Mouse (Mus musculus) liver, adult 2 months (tissue): ENCODE measurements at regions not wholly inside any gene's neighbourhood (a gene's known extent, or its start where the extent isn't known, plus 50 kb on each side); places are given as distances from the start of the nearest gene placed in this dataset.

Experiments used
- DNase-seq: peaks from one replicate; pipeline ENCODE4 v3.0.0-alpha.2; 2011; ENCODE audit warnings: low read depth, low spot score; ENCODE audit errors: extremely low read depth
- H3K27ac ChIP-seq: fragments of 200-500 bp; replicated peaks from 2 replicates; pipeline ENCODE4 v1.5.1; 2012; ENCODE audit warnings: low read depth, mild to moderate bottlenecking, control low read depth, inconsistent platforms, low read length; ENCODE audit not compliant: insufficient read depth
- H3K27me3 ChIP-seq: fragments of 200-500 bp; 2 replicates; pipeline ENCODE4 v1.6.1; 2012; ENCODE audit warnings: mild to moderate bottlenecking, moderate library complexity, low read length, inconsistent platforms; ENCODE audit not compliant: control insufficient read depth, insufficient read depth
- H3K36me3 ChIP-seq: fragments of 200-500 bp; 2 replicates; pipeline ENCODE4 v1.6.1; 2012; ENCODE audit warnings: low read length, inconsistent platforms; ENCODE audit not compliant: control insufficient read depth, insufficient read depth
- H3K4me1 ChIP-seq: fragments of 200-500 bp; 2 replicates; pipeline ENCODE4 v1.6.1; 2011; ENCODE audit warnings: low read length; ENCODE audit not compliant: control insufficient read depth, insufficient read depth
- H3K4me3 ChIP-seq: fragments of 200-500 bp; 2 replicates; pipeline ENCODE4 v1.5.1; 2011; ENCODE audit warnings: low read depth, mild to moderate bottlenecking, control low read depth, low read length, moderate library complexity; ENCODE audit not compliant: insufficient read depth
- H3K79me2 ChIP-seq: fragments of 200-500 bp; 2 replicates; pipeline ENCODE4 v1.6.1; 2012; ENCODE audit warnings: inconsistent platforms, mild to moderate bottlenecking, low read length, moderate library complexity; ENCODE audit not compliant: control insufficient read depth, insufficient read depth
- H3K9ac ChIP-seq: fragments of 200-500 bp; 2 replicates; pipeline ENCODE4 v1.6.1; 2012; ENCODE audit warnings: low read depth, mild to moderate bottlenecking, control low read depth, inconsistent platforms, low read length
- CTCF ChIP-seq: fragments of 200-500 bp; IDR thresholded peaks from 2 replicates; pipeline ENCODE4 v1.5.1; 2011; ENCODE audit warnings: low read depth, low read length, control low read depth
- POLR2A ChIP-seq: fragments of 200-500 bp; IDR thresholded peaks from 2 replicates; pipeline ENCODE4 v1.6.1; 2011; ENCODE audit warnings: low read length, control low read depth; ENCODE audit not compliant: insufficient read depth; ENCODE audit errors: extremely low read depth
- WGBS: fragments of 180-500 bp; shearing (Covaris S2); methylation state at CpG from one replicate; pipeline ENCODE4 v1.1.7; 2018; 5-methylcytosine and 5-hydroxymethylcytosine counted together

- WGBS, result 33% methylated on average over 8 of the region's 8 CpGs
- no peak overlapping the region for H3K9ac ChIP-seq
- no peak overlapping the region for H3K4me3 ChIP-seq
- no peaks in the 10 kb centered on the region for H3K36me3 ChIP-seq
- no peaks in the 10 kb centered on the region for H3K27me3 ChIP-seq
- no peaks in the 10 kb centered on the region for H3K79me2 ChIP-seq
- TF ChIP-seq CTCF, result no peak
- no peak for TF ChIP-seq POLR2A
- H3K27ac ChIP-seq, result no peak overlapping the region
- no peak for DNase-seq
- H3K4me1 ChIP-seq, result peaks cover 3% of the 10 kb centered on the region; the same call in 1 of the 2 replicates
Observed at GRCm38 (mm10) chr14:25108701-25109290, 350.2 kb upstream of the Zmiz1 start.

- no peak overlapping the region for H3K9ac ChIP-seq
- no peaks in the 10 kb centered on the region for H3K27me3 ChIP-seq
- TF ChIP-seq CTCF, result no peak
- TF ChIP-seq POLR2A, result no peak
- peaks cover 3% of the 10 kb centered on the region; the same call in 1 of the 2 replicates for H3K4me1 ChIP-seq
- WGBS, result 61% methylated on average over 1 of the region's 1 CpGs
- no peak overlapping the region for H3K4me3 ChIP-seq
- H3K27ac ChIP-seq, result no peak overlapping the region
- DNase-seq, result no peak
- no peaks in the 10 kb centered on the region for H3K79me2 ChIP-seq
- H3K36me3 ChIP-seq, result no peaks in the 10 kb centered on the region
Observed at GRCm38 (mm10) chr14:25109691-25110090, 349.3 kb upstream of the Zmiz1 start.

- Histone ChIP-seq H3K27me3 (no peaks in the 10 kb centered on the region), H3K79me2 (no peaks in the 10 kb centered on the region), H3K9ac (no peak overlapping the region), H3K36me3 (no peaks in the 10 kb centered on the region), H3K4me3 (no peak overlapping the region), H3K27ac (no peak overlapping the region), H3K4me1 (peaks cover 3% of the 10 kb centered on the region; the same call in 1 of the 2 replicates)
- 81% methylated on average over 10 of the region's 10 CpGs for WGBS
- no peak for TF ChIP-seq CTCF
- TF ChIP-seq POLR2A, result no peak
- DNase-seq, result no peak
Observed at GRCm38 (mm10) chr14:25112832-25113231, 346.2 kb upstream of the Zmiz1 start.

- 59% methylated on average over 2 of the region's 2 CpGs for WGBS
Observed at GRCm38 (mm10) chr14:25113326-25113725, 345.7 kb upstream of the Zmiz1 start.

GRCm38 (mm10) chr14:25116424-25116823 lies 342.6 kb upstream of the Zmiz1 start:
- Histone ChIP-seq H3K27me3 (no peaks in the 10 kb centered on the region), H3K79me2 (no peaks in the 10 kb centered on the region), H3K9ac (no peak overlapping the region), H3K4me1 (peaks cover 3% of the 10 kb centered on the region; the same call in 1 of the 2 replicates), H3K27ac (no peak overlapping the region), H3K36me3 (no peaks in the 10 kb centered on the region), H3K4me3 (no peak overlapping the region)
- 43% methylated on average over 4 of the region's 4 CpGs for WGBS
- TF ChIP-seq CTCF (peak; percentile 73), POLR2A (no peak)
- peak; percentile 48 for DNase-seq

More at GRCm38 (mm10) chr14:25113326-25113725, 345.7 kb upstream of the Zmiz1 start:
- Histone ChIP-seq H3K4me3 (no peak overlapping the region), H3K36me3 (no peaks in the 10 kb centered on the region), H3K27me3 (no peaks in the 10 kb centered on the region), H3K9ac (no peak overlapping the region), H3K79me2 (no peaks in the 10 kb centered on the region), H3K4me1 (peaks cover 3% of the 10 kb centered on the region; the same call in 1 of the 2 replicates), H3K27ac (no peak overlapping the region)
- TF ChIP-seq POLR2A (no peak), CTCF (no peak)
- DNase-seq, result peak; percentile 14

- Histone ChIP-seq H3K27ac (no peak overlapping the region), H3K4me3 (no peak overlapping the region), H3K4me1 (no peaks in the 10 kb centered on the region), H3K9ac (no peak overlapping the region), H3K79me2 (no peaks in the 10 kb centered on the region), H3K36me3 (no peaks in the 10 kb centered on the region), H3K27me3 (no peaks in the 10 kb centered on the region)
- TF ChIP-seq POLR2A (no peak), CTCF (no peak; the same call in 1 of the 2 replicates)
- no peak for DNase-seq
- WGBS, result 87% methylated on average over 4 of the region's 4 CpGs
Observed at GRCm38 (mm10) chr14:25119999-25120398, 339.0 kb upstream of the Zmiz1 start.
